Mouse (Mus musculus) spleen, adult 2 months (tissue): ENCODE results near the gene Pcnx2.

Experiments
- CTCF ChIP-seq: fragments of 200-500 bp; IDR thresholded peaks from 2 replicates; pipeline ENCODE4 v1.5.1; 2011; ENCODE audit warnings: mild to moderate bottlenecking, inconsistent platforms; ENCODE audit not compliant: insufficient read depth, insufficient read length, insufficient replicate concordance; ENCODE audit errors: extremely low read depth
- POLR2A ChIP-seq: fragments of 200-500 bp; IDR thresholded peaks from 2 replicates; pipeline ENCODE4 v1.6.1; 2011; ENCODE audit warnings: low read depth, low read length, inconsistent platforms

DNA sequence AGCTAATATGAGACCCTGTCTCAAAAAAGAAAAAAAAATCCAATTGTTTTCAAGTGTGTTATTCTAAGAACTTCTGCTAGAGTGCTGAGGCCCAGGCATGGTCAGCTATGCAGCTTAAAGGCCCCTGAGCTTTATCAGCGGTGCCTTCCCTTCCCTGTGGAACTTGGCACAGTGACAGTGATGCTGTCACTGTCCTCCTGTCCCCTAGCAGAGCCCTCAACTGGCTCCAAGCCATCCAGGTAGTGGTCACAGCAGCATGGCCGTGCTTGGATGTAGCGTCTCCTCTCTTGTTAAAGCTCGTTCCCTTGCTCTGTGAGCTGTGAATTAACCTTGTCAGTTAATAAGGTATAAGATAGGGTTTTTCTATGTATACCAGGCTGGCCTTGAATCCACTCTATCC, 28.5 kb upstream of the Pcnx2 start:
- TF ChIP-seq POLR2A (no peak), CTCF (no peak)
